Mouse (Mus musculus) cerebellum, postnatal 36 days (tissue): ENCODE data around the gene Vmp1.

ENCODE experiments used
- DNase-seq, 2 experiments: peaks; one replicate each; pipeline ENCODE4 v3.0.0; 2021 to 2022; ENCODE audit warnings: mixed read lengths in 2 of 2

The Vmp1 gene

DNA sequence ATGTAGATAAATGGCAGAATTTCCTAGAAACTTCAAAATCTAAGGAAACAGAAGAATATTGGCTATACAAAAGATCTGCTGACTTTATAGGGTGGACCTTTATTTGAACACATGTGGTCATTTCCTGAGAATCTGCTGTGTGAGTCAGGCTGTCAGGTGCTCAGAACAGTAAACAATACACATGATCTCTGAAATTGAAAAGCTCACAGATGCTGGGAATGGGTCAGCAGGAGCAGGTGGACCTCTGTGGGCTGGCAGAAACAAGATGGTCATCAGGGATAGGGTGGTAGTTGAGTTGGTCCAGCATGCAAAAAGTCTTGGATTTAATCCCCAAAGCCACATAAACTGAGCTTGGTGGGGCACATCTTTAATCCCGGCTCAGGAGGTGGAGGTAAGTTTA, 85.1 kb downstream of the Vmp1 start:
- no peak for DNase-seq

DNA sequence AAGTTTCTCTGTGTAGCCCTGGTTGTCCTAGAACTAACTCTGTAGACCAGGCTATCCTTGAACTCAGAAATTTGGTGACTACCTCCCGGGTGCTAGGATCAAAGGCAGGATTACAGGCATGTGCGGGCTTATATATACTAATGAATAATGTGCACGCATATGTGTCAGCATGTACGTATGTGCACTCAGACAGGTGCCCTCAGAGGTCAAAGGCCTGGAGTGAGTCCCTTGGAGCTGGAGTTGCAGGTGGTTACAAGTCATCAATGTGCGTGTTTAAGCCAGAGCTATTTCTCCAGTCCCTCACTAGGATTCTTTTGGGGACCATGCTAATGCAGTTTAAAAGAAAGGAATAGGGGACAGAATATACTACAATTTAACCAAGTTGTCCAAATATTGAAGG, 85.5 kb downstream of the Vmp1 start:
- DNase-seq: no peak

DNA sequence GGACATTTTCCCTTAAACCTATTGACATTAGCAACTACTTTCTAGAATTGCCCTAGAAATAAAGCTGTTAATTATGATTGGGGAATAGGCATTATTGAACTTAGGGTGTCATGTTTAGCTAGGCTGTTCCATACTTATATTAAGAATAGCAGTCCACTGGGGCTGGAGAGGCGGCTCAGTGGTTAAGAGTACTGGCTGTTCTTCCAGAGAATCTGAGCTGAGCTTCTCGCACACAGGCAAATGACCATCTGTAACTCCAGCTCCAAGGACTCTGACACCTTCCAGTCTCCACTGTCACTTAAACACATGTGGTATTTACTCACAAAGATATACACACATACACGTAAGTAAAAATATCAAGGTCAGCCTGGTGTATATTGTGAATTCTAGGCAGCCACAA, 86.7 kb downstream of the Vmp1 start:
- DNase-seq: no peak

DNA sequence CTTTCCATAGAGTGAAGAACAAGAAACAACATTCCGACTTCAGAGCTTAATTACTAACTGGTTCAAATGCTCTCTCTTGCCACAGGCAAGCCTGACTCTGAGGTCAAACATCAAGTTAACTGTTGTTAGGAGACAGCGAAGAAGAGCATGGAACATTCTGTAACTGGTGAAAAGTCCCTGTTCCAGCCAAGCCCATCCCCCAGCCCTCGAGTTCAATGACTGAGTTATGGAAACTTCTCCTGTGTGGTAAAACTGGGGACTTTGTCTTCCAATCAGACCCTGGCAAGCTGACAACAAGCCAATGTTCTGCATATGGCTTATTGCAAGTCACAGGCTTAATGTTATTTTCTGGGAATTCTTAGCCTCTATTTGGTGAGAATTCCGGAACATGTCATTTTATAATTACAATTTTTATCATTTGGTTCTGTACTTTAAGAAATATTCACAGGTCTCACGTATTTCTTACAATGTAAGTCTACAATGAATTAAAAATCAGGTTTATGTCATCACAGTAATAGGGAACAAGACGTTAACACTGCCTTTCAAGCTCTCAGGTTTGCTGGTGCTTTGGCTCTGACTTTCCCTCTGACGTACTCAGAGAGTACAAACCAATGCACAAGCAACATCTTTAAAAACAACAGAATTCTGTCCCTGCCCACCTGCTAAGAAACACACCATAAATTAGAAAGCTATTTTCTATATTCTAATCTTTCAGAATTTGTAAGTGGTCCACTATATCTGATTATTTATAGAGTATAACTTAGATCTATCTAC, 87.3 kb downstream of the Vmp1 start:
- DNase-seq: peak in 1 of 2 experiments; percentile 13

DNA sequence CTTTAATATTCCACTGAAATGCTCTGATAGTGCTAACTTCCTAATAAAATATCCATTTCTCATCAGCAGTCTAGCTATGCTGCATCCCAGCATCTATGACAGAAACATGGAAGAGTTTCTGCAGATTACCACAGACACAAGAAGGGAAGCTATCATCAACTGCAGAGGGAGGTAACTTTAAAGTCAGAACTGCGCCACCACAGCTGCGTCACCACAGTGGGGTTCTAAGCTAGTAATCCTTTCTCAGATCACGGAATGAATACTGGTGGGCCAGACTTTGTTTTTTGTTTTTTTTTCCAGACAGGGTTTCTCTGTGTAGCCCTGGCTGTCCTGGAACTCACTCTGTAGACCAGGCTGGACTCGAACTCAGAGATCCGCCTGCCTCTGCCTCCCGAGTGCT, 88.3 kb downstream of the Vmp1 start:
- no peak for DNase-seq

DNA sequence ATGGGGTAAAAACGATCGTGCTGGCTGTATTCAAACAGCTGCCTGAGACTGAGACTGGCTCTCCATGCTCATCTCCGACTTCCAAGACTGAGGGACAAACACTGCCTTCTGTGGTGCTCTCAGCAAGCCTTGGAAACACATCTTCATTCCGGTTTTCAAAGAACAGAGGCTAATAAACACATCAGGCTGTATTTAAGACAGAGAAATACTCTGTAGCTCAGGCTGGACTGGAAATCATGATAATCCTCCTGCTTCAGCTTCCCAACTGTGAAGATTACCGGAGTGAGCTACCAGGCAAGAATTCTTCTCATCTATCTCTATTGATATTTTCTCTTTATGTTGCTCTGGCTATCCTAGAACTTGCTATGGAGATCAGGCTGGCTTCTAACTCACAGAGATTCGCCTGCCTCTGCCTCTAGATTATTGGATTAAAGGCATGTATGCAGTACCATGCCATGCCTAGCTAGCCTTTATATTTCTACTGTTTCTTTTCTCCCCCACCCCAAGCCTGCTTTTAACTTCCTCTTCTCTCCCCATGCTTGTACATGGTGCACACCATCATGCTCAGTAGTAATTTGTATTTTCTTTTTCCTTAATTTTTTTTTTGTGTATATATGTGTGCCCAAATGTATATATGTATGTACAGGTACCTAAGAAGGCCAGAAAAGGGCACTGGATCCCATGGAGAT, 89.3 kb downstream of the Vmp1 start:
- DNase-seq: no peak

DNA sequence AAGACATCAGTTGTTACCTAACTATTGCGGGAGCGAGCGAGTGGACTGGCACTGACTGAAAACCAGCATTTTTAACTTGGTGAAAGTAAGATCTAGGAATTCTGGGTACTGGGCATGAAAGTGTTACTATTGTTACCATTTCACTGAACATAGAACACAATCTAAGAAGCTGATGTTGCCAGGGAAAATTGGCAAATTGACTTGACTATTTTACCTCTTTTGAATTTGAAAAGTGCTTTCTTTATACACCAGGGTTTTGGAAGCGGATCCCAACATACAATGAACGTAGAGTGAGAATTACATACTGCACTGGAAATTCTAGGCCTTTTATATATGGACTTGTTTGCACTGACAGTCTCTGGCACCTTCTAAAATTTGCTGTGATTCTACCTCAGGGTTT, 90.2 kb downstream of the Vmp1 start:
- DNase-seq: no peak

DNA sequence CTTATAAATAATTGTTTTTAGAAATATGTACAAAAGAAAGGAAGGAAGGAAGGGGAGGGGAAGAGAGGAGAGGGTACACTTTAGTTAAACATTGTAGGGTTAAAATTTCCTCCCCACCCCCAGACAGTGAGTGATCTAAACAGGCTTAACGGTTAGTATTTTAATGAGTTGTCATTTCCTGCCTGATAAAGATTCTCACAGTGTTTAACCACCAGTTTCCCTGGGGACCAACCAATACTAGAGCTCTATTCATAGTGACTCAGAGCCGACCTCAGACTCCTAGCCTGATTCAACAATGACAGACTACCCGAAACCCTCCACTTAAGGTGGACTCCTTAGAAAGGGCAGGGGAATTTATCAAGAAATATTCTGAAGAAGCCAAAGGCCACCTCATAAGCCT, 90.6 kb downstream of the Vmp1 start:
- no peak for DNase-seq

DNA sequence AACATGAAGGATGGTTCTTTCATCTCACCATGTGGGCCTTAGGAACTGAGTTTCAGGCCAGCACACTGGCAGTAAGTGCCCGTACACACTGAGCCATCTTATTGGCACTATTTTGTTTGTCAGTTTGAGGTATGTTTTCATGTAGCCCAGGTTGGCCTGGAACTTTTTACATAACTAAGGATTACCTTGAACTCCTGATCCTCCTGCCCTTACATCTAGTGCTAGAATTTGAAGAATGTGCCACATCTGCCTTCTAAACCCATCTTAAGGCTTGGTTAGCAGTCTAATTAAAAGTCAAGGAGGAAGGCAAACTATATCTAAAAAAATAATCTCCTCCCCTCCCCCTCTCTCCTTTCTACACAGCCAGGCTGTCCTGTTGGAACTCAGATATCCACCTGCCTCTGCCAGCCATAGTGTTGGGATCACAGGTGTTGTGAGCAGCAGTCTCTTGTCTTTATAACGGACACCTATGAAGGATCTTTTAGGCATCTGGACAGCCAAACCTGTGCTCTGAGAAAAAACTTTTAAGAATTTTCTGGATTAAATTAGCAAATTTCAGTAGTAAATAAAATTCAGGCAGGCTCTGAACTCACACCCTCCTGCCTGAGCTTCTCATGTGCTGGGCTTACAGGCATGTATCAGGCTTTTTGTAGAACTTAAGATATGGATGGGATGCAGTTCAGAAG, 91.6 kb downstream of the Vmp1 start:
- DNase-seq: no peak

DNA sequence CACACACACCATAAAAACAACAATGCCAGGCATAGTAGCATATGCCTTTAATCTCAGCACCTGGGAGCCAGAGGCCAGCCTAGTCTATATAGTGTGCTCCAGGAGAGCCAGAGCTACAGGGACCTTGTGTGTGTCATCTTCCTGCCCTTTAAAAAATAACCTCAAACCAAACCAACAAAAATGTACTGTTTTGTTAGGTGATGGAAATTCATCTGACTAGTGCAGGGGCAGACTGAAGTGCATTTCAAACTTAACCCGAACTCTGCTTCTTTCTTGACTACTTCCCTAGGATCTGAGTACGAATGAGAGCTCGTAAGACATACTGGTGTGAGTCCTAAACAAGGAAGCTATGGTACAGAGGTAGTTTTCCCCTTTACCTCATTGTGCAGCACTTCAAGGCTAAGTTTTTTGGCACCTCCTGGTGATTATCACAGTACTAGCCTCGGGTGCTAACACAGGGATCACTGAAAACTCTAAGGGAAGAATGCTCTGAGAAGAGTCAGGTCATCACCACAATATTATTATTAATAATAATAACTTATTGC, 92.3 kb downstream of the Vmp1 start:
- DNase-seq: no peak

DNA sequence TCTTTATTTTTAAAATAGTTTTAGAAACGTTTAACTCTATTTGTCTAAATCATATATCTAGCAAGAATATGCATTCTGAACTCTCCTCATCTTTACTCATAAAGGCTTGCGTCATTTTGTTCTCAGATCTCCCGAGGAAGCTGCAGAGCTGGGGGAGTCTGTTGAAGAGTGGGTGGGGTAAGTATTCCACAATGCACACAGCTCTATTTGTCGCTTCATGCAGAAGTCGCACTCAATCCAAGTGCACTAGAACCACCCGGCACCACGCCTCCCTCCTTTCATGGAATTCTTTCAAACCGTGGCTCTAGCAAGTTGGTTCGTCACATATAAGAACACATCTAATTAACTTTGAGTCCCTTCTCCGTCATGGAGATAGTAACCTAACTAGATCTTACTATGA, 93.1 kb downstream of the Vmp1 start:
- no peak for DNase-seq

DNA sequence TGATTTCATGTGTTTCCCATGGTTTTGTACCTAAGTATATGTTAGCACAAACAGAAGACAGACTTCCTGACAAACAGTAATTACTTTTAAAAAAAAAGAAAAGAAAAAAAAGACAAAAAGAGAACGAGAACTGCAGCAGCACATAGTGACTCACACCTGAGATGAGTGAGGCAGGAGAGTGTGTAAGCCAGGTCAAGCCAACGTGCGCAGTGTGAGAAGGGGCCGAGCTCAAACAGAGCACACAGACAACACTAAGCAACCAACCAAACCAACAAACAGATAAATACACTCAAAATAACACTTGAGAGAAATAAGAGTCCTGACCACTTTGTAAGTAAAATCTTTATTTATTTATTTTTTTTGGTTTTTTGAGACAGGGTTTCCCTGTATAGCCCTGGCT, 93.6 kb downstream of the Vmp1 start:
- no peak for DNase-seq

DNA sequence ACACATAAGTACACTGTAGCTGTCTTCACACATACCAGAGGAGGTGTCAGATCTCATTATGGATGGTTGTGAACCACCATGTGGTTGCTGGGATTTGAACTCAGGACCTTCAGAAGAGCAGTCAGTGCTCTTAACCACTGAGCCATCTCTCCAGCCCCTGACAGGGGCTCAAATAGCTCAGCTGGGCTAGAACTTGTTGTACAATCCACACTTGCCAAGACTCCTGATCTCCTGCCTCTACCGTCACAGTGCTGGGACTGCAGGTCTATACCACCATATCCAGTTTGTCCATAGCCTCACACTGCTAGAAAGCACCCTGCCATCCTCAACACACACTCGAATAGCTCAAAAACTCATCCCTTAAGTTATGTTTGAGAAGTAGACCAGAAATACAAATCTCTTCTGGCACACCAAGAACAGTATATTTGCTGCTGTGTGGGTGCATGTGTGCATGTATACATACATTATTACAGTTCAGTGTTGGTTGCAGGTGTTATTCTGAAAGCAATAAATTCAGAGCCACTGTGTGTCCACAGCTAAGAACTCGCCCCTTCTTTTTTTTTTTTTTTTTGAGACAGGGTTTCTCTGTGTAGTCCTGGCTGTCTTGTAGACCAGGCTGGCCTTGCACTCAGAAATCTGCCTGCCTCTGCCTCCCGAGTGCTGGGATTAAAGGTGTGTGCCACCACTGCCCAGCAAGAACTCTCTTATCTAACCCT, 94.9 kb downstream of the Vmp1 start:
- DNase-seq: no peak

DNA sequence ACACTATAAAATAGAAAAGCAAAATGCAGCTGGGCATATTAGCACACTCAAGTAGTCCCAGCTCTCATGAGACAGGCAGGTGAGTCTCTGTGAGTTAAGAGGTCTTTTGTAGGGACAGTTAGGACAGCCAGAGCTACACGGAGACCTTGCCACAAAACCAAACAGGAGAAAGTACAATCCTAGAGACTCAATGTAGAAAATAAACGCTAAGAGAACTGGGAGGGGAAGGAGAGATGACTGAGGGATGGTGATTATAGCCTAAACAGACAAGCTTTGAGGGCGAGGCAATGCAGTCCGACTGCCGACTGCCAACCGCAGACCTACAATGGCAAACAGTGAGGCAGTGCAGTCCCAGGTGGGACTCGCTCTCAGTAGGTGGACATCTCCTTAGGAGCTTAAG, 95.8 kb downstream of the Vmp1 start:
- DNase-seq: no peak

DNA sequence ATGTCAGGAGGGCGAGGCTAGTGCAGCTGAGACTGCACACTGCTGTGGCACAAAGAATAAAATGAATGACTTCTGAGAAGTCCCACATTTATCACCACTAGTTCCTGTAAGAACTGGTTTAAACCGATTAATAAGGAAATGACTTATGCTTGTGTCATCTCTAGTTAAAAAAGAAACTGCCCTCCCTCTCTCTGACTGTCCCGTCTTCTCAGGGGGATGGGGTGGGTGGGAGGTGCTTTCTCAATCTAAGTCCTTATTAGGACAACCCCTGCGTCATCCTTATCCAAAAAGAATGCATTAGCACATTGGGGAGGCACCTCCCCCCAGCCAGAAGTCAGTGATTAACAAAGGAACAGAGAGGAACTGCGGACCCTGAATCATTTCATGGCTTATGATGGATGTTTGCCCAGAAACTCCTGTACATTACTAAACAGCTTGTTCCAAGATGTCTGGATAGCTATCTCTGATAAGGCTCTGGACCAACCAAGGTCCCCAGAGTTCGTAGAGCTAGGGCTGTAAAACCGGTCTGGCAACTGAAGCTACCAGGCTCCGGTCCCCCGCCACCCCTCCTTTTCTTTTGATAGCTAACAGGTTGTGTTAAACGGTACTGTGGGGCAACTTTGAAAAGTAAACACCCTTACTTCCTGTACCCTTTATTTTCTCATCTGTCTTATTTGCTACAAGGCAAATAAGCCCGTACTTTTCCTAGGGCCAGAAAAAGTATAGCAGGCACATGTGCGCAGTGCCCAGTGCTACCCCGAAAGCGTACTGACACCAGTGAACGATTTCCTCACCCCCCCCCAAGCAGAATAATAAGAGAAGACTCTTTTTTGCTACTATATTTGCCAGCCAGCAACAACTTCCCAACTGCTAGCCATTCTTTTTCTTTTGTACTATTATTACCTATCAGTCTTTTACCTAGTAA, 96.5 kb downstream of the Vmp1 start:
- DNase-seq: no peak

DNA sequence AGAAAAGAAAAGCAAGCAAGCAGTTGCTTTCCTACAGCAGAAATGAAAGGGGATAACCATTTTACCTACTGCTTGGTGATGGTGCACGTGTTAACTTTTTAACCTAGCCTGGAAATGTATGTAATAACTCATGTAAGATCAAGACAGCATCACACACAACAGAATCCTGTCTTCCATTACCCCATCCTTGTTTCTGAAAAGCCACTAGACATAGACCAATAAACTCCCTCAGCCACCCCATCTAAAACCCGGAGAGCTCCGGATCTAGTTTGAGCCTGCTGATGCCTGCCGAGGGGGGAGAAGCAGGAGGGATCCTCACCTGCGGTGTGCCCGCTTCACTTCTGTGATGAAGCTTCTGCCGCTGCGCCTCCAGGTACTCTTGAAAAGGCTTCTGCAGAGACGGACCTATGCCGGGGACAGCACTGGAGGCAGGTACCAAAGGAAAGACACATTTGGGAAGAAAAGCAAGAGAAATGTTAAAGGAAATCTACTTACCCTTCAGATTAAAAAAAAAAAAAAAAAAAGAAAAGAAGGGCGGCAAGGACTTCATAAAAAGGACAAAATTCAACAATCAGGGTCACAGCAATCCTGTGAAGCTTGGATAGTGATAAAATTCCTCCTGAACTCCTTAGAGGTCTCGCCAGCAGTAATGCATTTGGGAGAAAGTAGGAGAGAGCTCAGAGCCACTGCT, 97.3 kb downstream of the Vmp1 start:
- DNase-seq: no peak

DNA sequence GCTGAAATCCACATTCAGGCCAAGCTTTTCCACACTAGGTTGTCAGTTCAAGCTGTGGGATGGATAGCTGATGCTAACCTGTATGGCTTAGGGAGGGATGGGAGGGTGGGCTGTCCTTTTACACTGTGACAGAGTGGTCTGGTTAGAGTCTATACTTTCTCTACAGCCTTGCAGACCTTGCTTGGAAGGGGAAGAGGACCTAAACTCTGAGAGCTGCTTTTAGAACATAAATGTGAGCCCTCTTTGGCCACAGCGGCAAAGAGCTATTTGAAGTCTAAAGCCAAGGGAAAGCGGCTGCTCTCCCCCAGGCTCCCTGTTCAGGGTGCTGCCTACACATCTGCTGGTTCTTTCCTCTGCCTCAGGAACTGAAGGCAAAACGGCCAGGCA, 98.0 kb downstream of the Vmp1 start:
- no peak for DNase-seq

DNA sequence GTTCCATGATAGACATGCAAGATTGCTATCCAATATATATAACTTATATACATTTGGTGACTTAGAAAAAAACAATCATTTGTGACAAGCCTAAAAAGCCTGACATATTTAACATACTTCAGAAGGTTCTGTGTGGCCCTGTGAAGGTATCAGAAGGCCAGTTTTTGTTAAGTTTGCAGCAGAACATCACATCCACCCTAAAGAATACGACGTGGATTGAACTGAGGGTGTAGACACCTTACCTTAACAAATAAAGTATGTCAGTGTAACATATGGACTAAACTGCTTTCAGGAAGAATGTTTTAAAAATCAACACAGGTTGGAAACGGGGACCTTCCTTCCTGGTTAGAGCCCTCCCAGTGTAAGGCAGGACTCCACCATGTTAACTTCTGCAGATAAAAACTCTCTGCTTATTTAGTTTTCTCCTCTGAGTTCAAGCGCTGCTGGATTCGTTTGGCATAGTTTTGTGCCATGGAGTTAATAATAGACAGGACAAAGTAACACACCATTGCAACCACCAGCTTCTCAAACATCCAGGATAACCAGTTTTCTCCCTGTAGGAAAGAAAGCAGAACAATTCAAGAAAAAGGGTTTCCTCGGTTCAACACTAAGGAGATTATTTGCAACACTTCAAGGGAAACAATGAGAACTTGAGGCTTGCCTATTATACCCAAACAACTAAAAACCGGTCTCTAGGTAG, 98.6 kb downstream of the Vmp1 start:
- DNase-seq: no peak

DNA sequence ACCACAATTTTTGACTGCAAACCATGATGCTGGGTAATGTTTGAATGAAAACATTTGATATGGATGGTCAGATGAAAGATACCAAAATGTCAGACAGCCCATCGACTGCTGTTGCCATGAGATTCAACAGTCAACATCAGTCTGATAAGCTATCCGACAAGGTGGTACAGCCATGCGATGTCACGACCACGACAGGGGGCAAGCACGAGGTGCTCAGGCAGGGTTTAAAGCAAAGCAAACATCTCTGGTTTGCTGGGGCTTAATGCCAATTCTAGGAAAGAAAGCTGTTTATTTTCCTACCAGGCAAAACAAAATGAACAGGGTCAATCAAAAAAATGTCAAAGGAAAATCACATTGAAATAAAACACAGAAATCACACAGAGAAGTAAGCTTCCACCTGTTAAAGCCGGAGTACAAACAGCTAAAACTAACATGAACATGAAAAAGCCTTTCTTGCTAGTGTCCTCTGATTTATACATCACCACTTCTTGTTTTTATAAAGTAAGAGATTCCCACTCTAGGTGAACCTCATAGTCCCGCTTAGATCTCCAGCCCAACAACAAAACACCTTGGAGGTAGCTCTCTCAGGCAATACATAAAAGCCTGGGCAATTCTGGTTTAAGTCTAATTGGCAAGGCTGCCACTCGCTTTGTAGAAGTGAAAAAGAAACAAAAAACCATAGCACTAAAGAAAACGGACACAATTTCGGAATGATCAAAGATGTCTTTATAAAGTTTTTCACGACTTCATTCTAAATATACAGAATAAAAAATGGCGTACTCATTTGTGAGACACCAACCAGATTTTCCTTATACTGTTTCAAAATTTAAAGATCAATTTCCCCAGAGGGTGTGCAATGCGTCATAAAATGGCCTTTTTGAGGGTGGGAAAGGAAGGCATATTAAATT, 99.4 kb downstream of the Vmp1 start:
- no peak for DNase-seq
